Mouse (Mus musculus) midbrain, embryonic 14.5 days (tissue): Measurements from ENCODE around the gene Zcchc8. TPM values are rescaled to one million over a fixed set of nuclear protein-coding genes. Genes with fewer than 3 reads are reported as not detected.
"Not testable (repeated sequence)": the region's sequence is repeated elsewhere in the genome, so short reads cannot be mapped to it uniquely, and the experiment has no call there.

Experiments used
- ATAC-seq: fragments of 200-750 bp; cut with Nextera tagmentation; 2 replicates; pipeline ENCODE4 v1.8.0; 2017; ENCODE audit warnings: moderate number of reproducible peaks, moderate library complexity; ENCODE audit not compliant: low FRiP score, low TSS enrichment
- DNase-seq: peaks from one replicate; pipeline ENCODE4 v3.0.0-alpha.2; 2015
- H3K27ac ChIP-seq: fragments of 300-500 bp; sonication (generic); replicated peaks from 2 replicates; pipeline ENCODE4 v1.5.1; 2014; ENCODE audit warnings: mild to moderate bottlenecking, low read depth, low read length, moderate library complexity
- H3K27me3 ChIP-seq: fragments of 300-500 bp; sonication (generic); 2 replicates; pipeline ENCODE4 v1.6.1; 2014; ENCODE audit warnings: low read length, control low read depth, mixed read lengths; ENCODE audit not compliant: control insufficient read depth, insufficient read depth
- H3K36me3 ChIP-seq: fragments of 300-500 bp; sonication (generic); 2 replicates; pipeline ENCODE4 v1.6.1; 2014; ENCODE audit warnings: low read length, control low read depth; ENCODE audit not compliant: control insufficient read depth, insufficient read depth
- H3K4me1 ChIP-seq: fragments of 300-500 bp; sonication (generic); 2 replicates; pipeline ENCODE4 v1.6.1; 2014; ENCODE audit warnings: mild to moderate bottlenecking, antibody characterized with exemption, low read length, control low read depth; ENCODE audit not compliant: control insufficient read depth, insufficient read depth
- H3K4me2 ChIP-seq: fragments of 300-500 bp; sonication (generic); 2 replicates; pipeline ENCODE4 v1.6.1; 2014; ENCODE audit warnings: mild to moderate bottlenecking, low read length, moderate library complexity
- H3K4me3 ChIP-seq: fragments of 300-500 bp; sonication (generic); replicated peaks from 2 replicates; pipeline ENCODE4 v1.5.1; 2014; ENCODE audit warnings: low read depth, low read length
- H3K9ac ChIP-seq: fragments of 300-500 bp; sonication (generic); replicated peaks from 2 replicates; pipeline ENCODE4 v1.6.1; 2014; ENCODE audit warnings: mild to moderate bottlenecking, low read length, moderate library complexity
- H3K9me3 ChIP-seq: fragments of 300-500 bp; sonication (generic); 2 replicates; pipeline ENCODE4 v1.6.1; 2016; ENCODE audit warnings: low read length, control low read depth, mixed read lengths; ENCODE audit not compliant: control insufficient read depth
- WGBS: fragments of 180-500 bp; shearing (Covaris S2); extraction: QIAGEN DNeasy Blood & Tissue Kit; methylation state at CpG from one replicate; pipeline ENCODE4 v1.1.7; 2014; 5-methylcytosine and 5-hydroxymethylcytosine counted together
- polyA plus RNA-seq: library from polyadenylated mRNA; unstranded; fragments of >200 nt; fragmentation: Nextera tagmentation; extraction: Ambion mirVana; gene quantifications from 2 replicates; pipeline ENCODE4 v1.2.1, GENCODE M21; 2014

Gene Zcchc8
- 56.5 and 80.0 TPM in 2 replicates for polyA plus RNA-seq

- ATAC-seq (peak; percentile 100), DNase-seq (peak; percentile 99)
- Histone ChIP-seq H3K4me1 (peaks cover 15% of the 10 kb centered on the region), H3K27ac (peak within 1 kb of the TSS; percentile 88), H3K4me3 (peak within 1 kb of the TSS; percentile 87), H3K9ac (peak within 1 kb of the TSS; percentile 81), H3K36me3 (peaks cover 18% of the 10 kb centered on the region), H3K4me2 (peak within 1 kb of the TSS; percentile 86), H3K27me3 (no peaks in the 10 kb centered on the region), H3K9me3 (no peaks in the 10 kb centered on the region)
- under 1% methylated on average over 83 of the region's 83 CpGs for WGBS
Measured at GRCm38 (mm10) chr5:123720328-123721311, at the start of gene Zcchc8. Gene Zcchc8 (minus strand): TSS chr5:123721100.

DNA sequence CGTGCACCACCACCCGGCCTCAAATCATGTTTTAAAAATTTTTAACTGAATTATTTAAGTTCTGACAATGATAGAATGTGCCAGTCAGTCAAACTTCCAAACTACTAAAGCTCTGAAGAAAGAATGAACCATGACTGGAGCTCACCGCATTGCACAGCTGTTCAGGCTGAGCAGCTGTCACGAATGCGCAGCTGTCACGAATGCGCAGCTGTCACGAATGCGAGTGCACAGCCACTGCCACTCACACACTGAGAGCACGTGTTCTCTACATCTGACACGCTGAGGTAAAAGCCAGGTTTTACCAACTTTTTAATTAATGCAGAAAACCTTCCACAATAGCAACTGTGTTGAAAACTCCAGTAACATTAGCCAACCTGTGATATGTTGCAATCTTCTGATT is 45.6 kb upstream of the Zcchc8 start:
- not testable (repeated sequence) for H3K27ac ChIP-seq, H3K4me3 ChIP-seq, ATAC-seq, H3K27me3 ChIP-seq, DNase-seq, H3K9ac ChIP-seq, H3K4me1 ChIP-seq, H3K9me3 ChIP-seq, H3K4me2 ChIP-seq
- H3K36me3 ChIP-seq: peaks cover 14% of the 10 kb centered on the region; the same call in 1 of the 2 replicates
- 92% methylated on average over 11 of the region's 11 CpGs for WGBS

DNA sequence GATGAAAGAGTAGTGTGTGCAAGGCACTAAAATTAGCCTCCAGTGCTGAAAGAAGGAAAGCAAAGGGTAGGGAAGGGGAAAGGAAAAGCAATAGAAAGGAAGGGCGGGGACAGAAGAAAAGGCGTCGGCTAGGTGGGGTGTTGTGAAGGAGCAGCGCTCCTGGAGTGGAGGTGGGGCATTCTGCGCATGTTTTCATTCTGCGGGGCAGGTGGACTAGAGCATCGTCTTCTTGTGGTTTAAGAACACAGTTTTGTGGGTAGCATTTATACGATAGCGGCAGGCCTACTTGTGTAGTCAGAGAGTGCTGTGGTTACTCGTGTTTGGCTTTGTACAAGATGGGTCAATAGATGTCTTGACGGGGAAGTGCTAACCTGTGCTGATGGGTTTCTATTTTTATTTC is 44.6 kb upstream of the Zcchc8 start:
- no peak overlapping the region for H3K4me3 ChIP-seq
- no peaks in the 10 kb centered on the region for H3K4me1 ChIP-seq
- no peaks in the 10 kb centered on the region for H3K9me3 ChIP-seq
- no peaks in the 10 kb centered on the region for H3K27me3 ChIP-seq
- WGBS: 96% methylated on average over 11 of the region's 11 CpGs
- H3K36me3 ChIP-seq: peaks cover 14% of the 10 kb centered on the region; the same call in 1 of the 2 replicates
- no peak overlapping the region for H3K27ac ChIP-seq
- no peak overlapping the region for H3K4me2 ChIP-seq
- no peak overlapping the region for H3K9ac ChIP-seq
- no peak for DNase-seq
- ATAC-seq: no peak

DNA sequence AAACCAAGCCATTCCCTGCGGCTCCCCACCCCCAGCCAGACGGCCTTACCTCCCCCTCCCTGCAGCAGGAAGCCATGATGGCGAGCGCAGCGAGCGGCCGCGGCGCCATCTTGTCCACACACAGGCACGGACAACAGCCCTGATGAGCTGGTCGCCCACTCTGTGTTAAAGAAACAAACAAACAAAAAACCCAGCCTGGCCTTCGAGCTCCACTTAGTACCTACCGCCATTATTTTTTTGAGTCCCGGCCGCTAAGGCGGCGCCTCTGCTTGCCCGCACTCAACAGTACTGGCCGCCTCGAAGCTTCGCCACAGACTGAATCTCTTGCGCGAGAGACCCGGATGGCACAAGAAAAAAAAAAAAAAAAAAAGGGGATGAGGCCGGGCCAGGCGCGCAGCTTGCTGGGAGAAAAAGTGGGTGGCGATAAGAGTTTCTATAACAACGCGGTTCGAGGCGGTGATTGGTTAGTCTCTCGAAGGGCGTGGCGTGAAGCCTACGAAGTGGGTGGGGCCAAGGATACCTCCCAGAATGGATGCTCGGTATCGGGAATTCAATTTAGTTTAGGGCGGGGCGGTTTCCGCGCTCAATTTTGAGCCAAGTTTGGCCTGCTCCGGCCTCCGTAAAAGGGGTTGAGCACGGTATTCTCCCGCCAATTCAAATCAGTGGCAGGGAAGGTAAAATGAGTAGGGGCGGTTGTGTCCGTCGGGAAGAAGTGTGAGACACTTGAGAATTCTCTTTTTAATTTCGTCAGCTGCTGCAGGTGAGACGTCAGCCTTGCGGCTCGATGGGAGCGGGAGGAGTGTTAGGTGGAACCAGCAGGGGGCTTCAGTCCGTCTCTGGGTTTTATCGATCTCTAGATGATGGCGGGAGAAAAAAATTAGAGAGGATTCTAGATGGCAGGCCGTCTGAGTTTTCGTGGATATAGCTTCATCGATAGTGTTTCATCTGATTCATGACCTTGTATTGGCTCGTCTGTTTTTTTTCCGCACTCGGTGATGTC is 28.5 kb upstream of the Zcchc8 start, which contains the start of the genes Rsrc2 and Kntc1:
Rsrc2 (minus strand) TSS at position 350 of the 1,000 bp plus-strand sequence.
Kntc1 (plus strand) TSS at position 652 of the 1,000 bp plus-strand sequence.
- Histone ChIP-seq H3K4me3 (peak within 1 kb of the TSS; percentile 66), H3K27me3 (no peaks in the 10 kb centered on the region), H3K9me3 (no peaks in the 10 kb centered on the region), H3K9ac (peak within 1 kb of the TSS; percentile 67), H3K36me3 (peaks cover 9% of the 10 kb centered on the region), H3K4me1 (peaks cover 25% of the 10 kb centered on the region), H3K27ac (peak within 1 kb of the TSS; percentile 98), H3K4me2 (peak within 1 kb of the TSS; percentile 89)
- under 1% methylated on average over 63 of the region's 63 CpGs for WGBS
- ATAC-seq: peak; percentile 98
- DNase-seq: peak; percentile 100

DNA sequence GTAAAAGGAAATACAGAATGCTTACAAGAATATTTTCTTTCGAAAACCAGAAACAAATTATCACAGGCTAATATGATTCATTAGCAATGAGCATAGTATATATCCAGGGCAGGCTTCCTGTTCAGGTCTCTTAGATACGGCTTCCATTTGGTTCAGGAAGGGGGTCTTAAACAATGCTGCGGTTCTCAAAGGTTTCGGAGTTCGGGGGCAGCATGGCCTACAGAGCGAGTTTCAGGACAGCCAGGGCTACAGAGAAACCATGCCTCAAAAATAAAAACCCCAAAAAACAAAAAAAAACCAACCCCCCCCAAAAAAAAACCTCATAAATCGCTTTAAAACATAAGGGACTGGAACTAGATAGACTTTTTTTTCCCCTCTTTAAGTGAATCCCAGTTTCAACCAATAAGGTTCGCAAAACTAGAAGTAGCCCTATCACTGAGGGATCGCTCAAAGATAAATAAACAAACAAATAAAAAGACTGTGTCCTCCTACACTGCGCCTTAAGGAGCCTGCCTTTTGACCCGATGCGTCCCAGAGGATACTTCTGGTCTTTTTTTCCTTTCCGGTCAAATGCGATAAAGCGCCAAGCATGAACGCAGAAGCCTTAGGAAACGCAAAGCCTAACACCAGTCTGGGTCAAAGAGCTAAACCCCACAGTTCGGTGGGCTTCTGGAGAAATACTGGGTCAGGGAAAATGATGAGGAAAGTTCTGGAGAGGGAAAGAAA is 27.6 kb upstream of the Zcchc8 start:
- peak; percentile 39 for DNase-seq

GRCm38 (mm10) chr5:123747604-123748003 is 26.7 kb upstream of the Zcchc8 start:
- Histone ChIP-seq H3K9me3 (no peaks in the 10 kb centered on the region), H3K36me3 (peaks cover 26% of the 10 kb centered on the region), H3K27me3 (no peaks in the 10 kb centered on the region), H3K27ac (0 out of 2 replicates have a peak overlapping the region, but pooled peaks have one; percentile 37), H3K4me2 (peak overlapping the region; percentile 89), H3K4me3 (peak overlapping the region; percentile 66), H3K9ac (peak overlapping the region; percentile 67), H3K4me1 (peaks cover 25% of the 10 kb centered on the region)
- ATAC-seq (no peak), DNase-seq (peak; percentile 59)
- WGBS: 17% methylated on average over 7 of the region's 7 CpGs

More for the DNA sequence above, 27.6 kb upstream of the Zcchc8 start:
- peaks cover 25% of the 10 kb centered on the region for H3K4me1 ChIP-seq
- H3K36me3 ChIP-seq: peaks cover 18% of the 10 kb centered on the region
- peak overlapping the region; percentile 66 for H3K4me3 ChIP-seq
- no peak for ATAC-seq
- H3K9me3 ChIP-seq: no peaks in the 10 kb centered on the region
- peak overlapping the region; percentile 89 for H3K4me2 ChIP-seq
- no peaks in the 10 kb centered on the region for H3K27me3 ChIP-seq
- under 1% methylated on average over 18 of the region's 18 CpGs for WGBS
- H3K27ac ChIP-seq: peak overlapping the region; percentile 98
- H3K9ac ChIP-seq: peak overlapping the region; percentile 67

DNA sequence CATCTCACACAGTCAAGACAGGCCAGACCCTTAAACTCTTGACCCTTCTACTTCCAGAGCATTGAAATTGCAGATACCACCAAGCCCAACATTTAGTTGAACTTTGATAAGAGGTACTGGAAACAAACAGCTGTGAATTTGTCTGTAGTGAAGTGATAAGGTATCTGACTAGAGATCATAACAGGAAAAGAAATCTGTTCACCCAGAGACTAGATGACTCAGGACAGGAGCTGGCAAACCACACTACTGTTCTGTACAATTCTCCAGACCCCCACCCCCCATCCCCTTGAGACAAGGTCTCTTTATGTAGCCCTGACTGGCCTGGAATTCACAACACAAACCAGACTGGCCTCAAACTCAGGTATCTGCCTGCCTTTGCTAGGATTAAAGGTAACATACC is 25.4 kb upstream of the Zcchc8 start:
- no peak for DNase-seq
- ATAC-seq: no peak
- Histone ChIP-seq H3K4me1 (peaks cover 25% of the 10 kb centered on the region), H3K36me3 (peaks cover 35% of the 10 kb centered on the region), H3K9ac (0 out of 2 replicates have a peak overlapping the region, but pooled peaks have one; percentile 6), H3K4me3 (peak overlapping the region; percentile 66), H3K27ac (no peak overlapping the region), H3K9me3 (no peaks in the 10 kb centered on the region), H3K27me3 (no peaks in the 10 kb centered on the region), H3K4me2 (peak overlapping the region; percentile 89)
